Mouse (Mus musculus) ovary, postnatal 14 days (tissue): ENCODE data around the gene Polr1c.

Experiments used
- DNase-seq: peaks from one replicate; pipeline ENCODE4 v3.0.0; 2022; ENCODE audit warnings: low spot score

Gene Polr1c

GRCm38 (mm10) chr17:46265918-46266618 lies 18.2 kb upstream of the Polr1c start:
- peak; percentile 80 for DNase-seq

GRCm38 (mm10) chr17:46265502-46265901 lies 17.6 kb upstream of the Polr1c start:
- no peak for DNase-seq

- no peak for DNase-seq
Measured at GRCm38 (mm10) chr17:46262201-46262694, 14.4 kb upstream of the Polr1c start.

GRCm38 (mm10) chr17:46259675-46260074 lies 11.8 kb upstream of the Polr1c start:
- no peak for DNase-seq

- DNase-seq = no peak
Measured at GRCm38 (mm10) chr17:46258279-46259053, 10.6 kb upstream of the Polr1c start.

GRCm38 (mm10) chr17:46255147-46255546 lies 7.3 kb upstream of the Polr1c start:
- no peak for DNase-seq

GRCm38 (mm10) chr17:46254106-46254505 lies 6.3 kb upstream of the Polr1c start:
- DNase-seq = no peak

- DNase-seq = peak; percentile 85
Measured at GRCm38 (mm10) chr17:46253452-46254084, 5.7 kb upstream of the Polr1c start, which contains the start of gene Lrrc73. Gene Lrrc73, plus strand, starts transcription at chr17:46253531.

GRCm38 (mm10) chr17:46252571-46253451 lies 5.0 kb upstream of the Polr1c start:
- no peak for DNase-seq

GRCm38 (mm10) chr17:46251174-46251573 lies 3.3 kb upstream of the Polr1c start:
- no peak for DNase-seq

GRCm38 (mm10) chr17:46248189-46248522 lies 302 bp upstream of the Polr1c start:
- no peak for DNase-seq

GRCm38 (mm10) chr17:46244579-46244978 lies 3.3 kb downstream of the Polr1c start:
- no peak for DNase-seq

- DNase-seq = no peak
Measured at GRCm38 (mm10) chr17:46243624-46244023, 4.2 kb downstream of the Polr1c start.

GRCm38 (mm10) chr17:46242993-46243392 lies 4.9 kb downstream of the Polr1c start:
- no peak for DNase-seq

- DNase-seq = no peak
Measured at GRCm38 (mm10) chr17:46242274-46242673, 5.6 kb downstream of the Polr1c start.

- no peak for DNase-seq
Measured at GRCm38 (mm10) chr17:46241471-46241870, 6.4 kb downstream of the Polr1c start.

- DNase-seq = no peak
Measured at GRCm38 (mm10) chr17:46239516-46240114, 8.2 kb downstream of the Polr1c start.

GRCm38 (mm10) chr17:46237480-46237879 lies 10.4 kb downstream of the Polr1c start:
- no peak for DNase-seq

GRCm38 (mm10) chr17:46237079-46237478 lies 10.8 kb downstream of the Polr1c start:
- DNase-seq = no peak

GRCm38 (mm10) chr17:46236067-46236466 lies 11.8 kb downstream of the Polr1c start:
- DNase-seq = no peak

- no peak for DNase-seq
Measured at GRCm38 (mm10) chr17:46227576-46227975, 20.3 kb downstream of the Polr1c start.
